Mouse (Mus musculus) liver, adult 2 months (tissue): Measurements from ENCODE around the gene Aen. TPM values are rescaled to one million over a fixed set of nuclear protein-coding genes. Genes with fewer than 3 reads are reported as not detected.

Experiments
- DNase-seq: peaks from one replicate; pipeline ENCODE4 v3.0.0-alpha.2; 2011; ENCODE audit warnings: low read depth, low spot score; ENCODE audit errors: extremely low read depth
- H3K27ac ChIP-seq: fragments of 200-500 bp; replicated peaks from 2 replicates; pipeline ENCODE4 v1.5.1; 2012; ENCODE audit warnings: low read depth, mild to moderate bottlenecking, control low read depth, inconsistent platforms, low read length; ENCODE audit not compliant: insufficient read depth
- H3K27me3 ChIP-seq: fragments of 200-500 bp; 2 replicates; pipeline ENCODE4 v1.6.1; 2012; ENCODE audit warnings: mild to moderate bottlenecking, moderate library complexity, low read length, inconsistent platforms; ENCODE audit not compliant: control insufficient read depth, insufficient read depth
- H3K36me3 ChIP-seq: fragments of 200-500 bp; 2 replicates; pipeline ENCODE4 v1.6.1; 2012; ENCODE audit warnings: low read length, inconsistent platforms; ENCODE audit not compliant: control insufficient read depth, insufficient read depth
- H3K4me1 ChIP-seq: fragments of 200-500 bp; 2 replicates; pipeline ENCODE4 v1.6.1; 2011; ENCODE audit warnings: low read length; ENCODE audit not compliant: control insufficient read depth, insufficient read depth
- H3K4me3 ChIP-seq: fragments of 200-500 bp; 2 replicates; pipeline ENCODE4 v1.5.1; 2011; ENCODE audit warnings: low read depth, mild to moderate bottlenecking, control low read depth, low read length, moderate library complexity; ENCODE audit not compliant: insufficient read depth
- H3K79me2 ChIP-seq: fragments of 200-500 bp; 2 replicates; pipeline ENCODE4 v1.6.1; 2012; ENCODE audit warnings: inconsistent platforms, mild to moderate bottlenecking, low read length, moderate library complexity; ENCODE audit not compliant: control insufficient read depth, insufficient read depth
- H3K9ac ChIP-seq: fragments of 200-500 bp; 2 replicates; pipeline ENCODE4 v1.6.1; 2012; ENCODE audit warnings: low read depth, mild to moderate bottlenecking, control low read depth, inconsistent platforms, low read length
- CTCF ChIP-seq: fragments of 200-500 bp; IDR thresholded peaks from 2 replicates; pipeline ENCODE4 v1.5.1; 2011; ENCODE audit warnings: low read depth, low read length, control low read depth
- POLR2A ChIP-seq: fragments of 200-500 bp; IDR thresholded peaks from 2 replicates; pipeline ENCODE4 v1.6.1; 2011; ENCODE audit warnings: low read length, control low read depth; ENCODE audit not compliant: insufficient read depth; ENCODE audit errors: extremely low read depth
- WGBS: fragments of 180-500 bp; shearing (Covaris S2); methylation state at CpG from one replicate; pipeline ENCODE4 v1.1.7; 2018; 5-methylcytosine and 5-hydroxymethylcytosine counted together
- polyA plus RNA-seq: library from polyadenylated mRNA; depleted of rRNA; stranded (reverse); fragments of >200 nt; gene quantifications from 2 replicates; pipeline ENCODE4 v1.2.3, GENCODE M21; 2012
- total RNA-seq: library from RNA; depleted of rRNA; stranded (reverse); fragments of >200 nt; gene quantifications from 2 replicates; pipeline ENCODE4 v1.2.3, GENCODE M21; 2014

Aen gene
- total and polyA plus RNA-seq, 2 experiments = 6.5 to 25.3 TPM

DNA sequence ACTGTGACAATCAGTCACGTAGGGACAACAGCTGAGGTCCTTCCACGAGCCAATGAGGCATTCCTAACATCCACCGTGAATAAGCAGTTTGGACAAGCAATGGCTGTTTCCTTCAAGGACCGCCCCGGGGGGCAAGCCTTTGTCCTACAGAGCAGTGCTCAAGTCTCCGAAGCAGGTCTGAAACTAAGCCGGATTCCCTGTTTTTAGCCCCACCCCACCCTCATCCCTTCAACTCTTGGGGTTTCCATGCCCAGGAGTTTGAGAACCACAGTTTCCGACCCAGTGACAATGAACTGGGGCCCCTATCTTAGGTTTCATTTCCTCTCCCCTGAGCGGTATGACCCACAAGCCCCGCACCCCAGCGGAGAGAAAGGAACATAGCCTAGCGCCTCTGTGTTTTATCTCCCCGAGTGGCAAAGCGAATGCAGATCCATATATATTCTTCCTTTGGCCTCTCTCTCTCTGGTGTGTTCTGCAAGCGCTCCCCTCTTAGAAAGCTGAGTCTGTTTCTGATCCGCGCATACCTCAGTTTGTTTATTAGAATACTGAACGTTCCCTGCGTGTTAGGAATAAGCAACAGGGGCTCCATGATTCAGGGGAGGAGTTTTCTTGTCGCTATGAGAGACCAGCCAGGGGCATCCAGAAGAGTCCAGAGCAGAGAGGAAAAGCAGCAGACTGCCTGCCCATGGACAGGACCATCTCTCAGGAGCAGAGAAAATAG is 16.8 kb downstream of the Aen start:
- Histone ChIP-seq H3K9ac (no peak overlapping the region), H3K27ac (no peak overlapping the region), H3K4me1 (peaks cover 2% of the 10 kb centered on the region; the same call in 1 of the 2 replicates), H3K4me3 (no peak overlapping the region), H3K79me2 (no peaks in the 10 kb centered on the region), H3K36me3 (no peaks in the 10 kb centered on the region), H3K27me3 (no peaks in the 10 kb centered on the region)
- no peak for TF ChIP-seq POLR2A
- no peak for TF ChIP-seq CTCF
- no peak for DNase-seq
- WGBS = 44% methylated on average over 20 of the region's 20 CpGs

DNA sequence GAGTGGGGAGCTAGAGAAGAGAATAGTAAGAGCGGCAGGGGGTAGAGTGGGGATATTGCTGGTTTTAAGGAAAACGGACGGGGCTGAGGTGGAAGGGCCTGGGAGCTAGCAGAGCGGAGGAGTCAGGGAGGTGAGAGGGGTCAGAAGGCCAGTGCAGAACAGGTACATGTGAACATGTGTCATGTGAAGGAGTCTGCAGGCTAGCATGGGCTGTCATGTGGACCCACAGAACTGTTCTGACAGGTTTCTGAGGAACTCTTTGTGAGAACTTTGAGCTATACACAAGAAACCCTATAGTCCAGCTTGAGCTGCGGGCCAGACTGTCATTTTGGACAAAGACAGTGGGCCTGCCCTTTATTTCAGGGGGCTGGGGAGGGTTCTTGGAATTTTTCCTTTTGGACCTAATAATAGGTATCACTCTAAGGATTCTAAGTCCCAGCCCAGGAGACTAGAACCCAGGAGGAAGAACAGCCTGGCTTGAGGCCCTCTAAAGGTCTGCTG is 17.4 kb downstream of the Aen start, which contains the start of gene Isg20:
TSS of gene Isg20 (plus strand) at position 451 of the 501 bp plus-strand sequence.
- H3K27ac ChIP-seq = peak within 1 kb of the TSS; percentile 33
- peak within 1 kb of the TSS; percentile 56 for H3K4me3 ChIP-seq
- DNase-seq = no peak
- H3K79me2 ChIP-seq = no peaks in the 10 kb centered on the region
- no peak for TF ChIP-seq CTCF
- no peak for TF ChIP-seq POLR2A
- H3K27me3 ChIP-seq = no peaks in the 10 kb centered on the region
- peaks cover 2% of the 10 kb centered on the region; the same call in 1 of the 2 replicates for H3K4me1 ChIP-seq
- no peaks in the 10 kb centered on the region for H3K36me3 ChIP-seq
- peak within 1 kb of the TSS; percentile 41 for H3K9ac ChIP-seq
- WGBS = 75% methylated on average over 5 of the region's 5 CpGs

DNA sequence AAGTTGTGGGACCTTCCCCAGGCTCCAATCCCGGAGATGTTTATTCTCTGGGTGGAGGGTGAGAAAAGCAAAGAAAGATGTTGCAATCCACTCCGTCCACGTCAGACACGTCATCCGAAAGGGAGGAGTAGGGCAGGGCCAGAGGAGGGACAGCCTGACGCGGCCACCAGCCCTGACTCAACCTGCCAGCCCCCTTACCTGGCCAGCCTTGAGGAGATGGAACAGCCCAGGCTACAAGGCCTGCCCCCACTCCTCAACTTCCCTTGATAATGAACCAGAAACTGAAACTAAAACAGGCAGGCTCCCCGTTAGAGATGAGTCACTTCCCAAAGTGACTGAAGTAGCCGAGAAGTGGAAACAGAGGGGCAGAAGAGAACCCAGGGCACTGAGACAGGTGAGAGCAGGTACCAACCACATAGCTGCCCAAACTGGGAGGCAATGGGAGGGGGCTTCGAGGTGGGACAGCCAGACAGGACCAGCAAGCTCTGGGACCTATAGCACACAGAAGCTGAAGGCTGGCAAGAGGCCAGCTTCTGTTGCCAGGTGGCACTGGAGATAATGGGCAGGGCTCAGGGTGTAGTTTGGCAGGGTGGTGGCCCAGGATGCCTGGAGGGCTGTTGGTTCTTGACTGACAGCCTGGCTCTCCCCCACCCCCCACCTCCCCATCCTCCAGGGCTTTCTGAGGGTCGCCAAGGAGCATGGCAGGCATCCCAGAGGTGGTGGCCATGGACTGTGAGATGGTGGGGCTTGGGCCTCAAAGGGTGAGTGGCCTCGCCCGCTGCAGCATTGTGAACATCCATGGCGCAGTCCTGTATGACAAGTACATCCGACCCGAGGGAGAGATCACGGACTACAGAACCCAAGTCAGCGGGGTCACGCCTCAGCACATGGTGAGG is 18.2 kb downstream of the Aen start:
- Histone ChIP-seq H3K79me2 (no peaks in the 10 kb centered on the region), H3K4me1 (peaks cover 2% of the 10 kb centered on the region; the same call in 1 of the 2 replicates), H3K9ac (peak overlapping the region; percentile 41), H3K27me3 (no peaks in the 10 kb centered on the region), H3K36me3 (no peaks in the 10 kb centered on the region), H3K27ac (peak overlapping the region; percentile 33), H3K4me3 (peak overlapping the region; percentile 56)
- 44% methylated on average over 19 of the region's 19 CpGs for WGBS
- no peak for TF ChIP-seq CTCF
- TF ChIP-seq POLR2A = 0 out of 2 replicates have a peak, but pooled peaks have one; percentile 21
- DNase-seq = peak; percentile 86

DNA sequence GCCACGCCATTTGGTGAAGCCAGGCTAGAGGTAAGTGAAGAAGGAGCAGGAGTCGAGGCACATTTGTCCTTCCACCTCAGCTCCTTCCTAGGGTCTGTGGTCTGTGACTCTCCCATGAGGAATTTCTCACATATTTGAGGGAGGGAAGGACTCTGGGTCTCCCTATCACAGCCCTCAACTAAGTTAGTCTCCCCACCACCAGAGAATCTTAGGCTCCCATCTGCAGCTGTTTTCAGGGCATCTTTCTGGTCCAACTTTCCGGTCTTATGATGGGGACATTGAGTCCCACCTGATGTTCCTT is 18.8 kb downstream of the Aen start:
- no peak for TF ChIP-seq POLR2A
- no peak for TF ChIP-seq CTCF
- Histone ChIP-seq H3K79me2 (no peaks in the 10 kb centered on the region), H3K4me1 (peaks cover 2% of the 10 kb centered on the region; the same call in 1 of the 2 replicates), H3K9ac (no peak overlapping the region), H3K27ac (no peak overlapping the region), H3K4me3 (no peak overlapping the region), H3K27me3 (no peaks in the 10 kb centered on the region), H3K36me3 (no peaks in the 10 kb centered on the region)
- 80% methylated on average over 3 of the region's 3 CpGs for whole genome bisulfite sequencing
- no peak for DNase-seq

DNA sequence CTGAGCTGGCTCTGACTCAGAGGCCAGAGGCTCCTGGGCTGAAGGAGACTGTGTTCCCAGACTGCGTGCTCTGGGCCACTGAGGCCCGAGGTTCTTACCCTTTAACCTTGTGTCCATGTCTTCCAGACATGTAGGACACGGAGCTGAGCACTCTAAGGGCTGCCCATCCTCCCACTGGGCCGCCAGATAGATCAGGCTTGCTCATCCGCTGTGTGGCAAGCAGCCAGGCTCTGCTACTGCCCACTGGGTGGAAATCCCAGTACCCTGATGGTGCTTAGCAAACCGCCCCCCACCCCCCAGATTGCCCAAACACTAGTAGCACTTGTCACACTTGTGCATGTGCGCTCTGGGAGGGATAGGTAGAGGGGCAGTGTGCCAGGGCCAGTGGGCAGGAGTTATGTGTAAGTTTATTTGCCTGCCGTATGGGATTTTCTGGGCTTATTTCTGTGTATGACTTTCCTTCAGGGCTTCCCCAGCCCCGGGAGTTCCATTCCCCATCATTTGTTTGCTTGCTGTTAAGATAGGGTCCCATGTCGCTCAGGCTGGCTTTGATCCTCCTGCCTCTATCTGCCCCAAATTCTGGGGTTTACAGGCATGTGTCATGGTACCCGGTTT is 19.3 kb downstream of the Aen start:
- Histone ChIP-seq H3K27ac (no peak overlapping the region), H3K79me2 (no peaks in the 10 kb centered on the region), H3K4me3 (no peak overlapping the region), H3K27me3 (no peaks in the 10 kb centered on the region), H3K4me1 (peaks cover 2% of the 10 kb centered on the region; the same call in 1 of the 2 replicates), H3K36me3 (no peaks in the 10 kb centered on the region), H3K9ac (no peak overlapping the region)
- WGBS = 90% methylated on average over 11 of the region's 11 CpGs
- no peak for DNase-seq
- TF ChIP-seq CTCF = no peak
- TF ChIP-seq POLR2A = no peak
